Mouse (Mus musculus): ENCODE measurements at regions not wholly inside any gene's neighbourhood (a gene's known extent, or its start where the extent isn't known, plus 50 kb on each side); places are given as distances from the start of the nearest gene placed in this dataset. TPM values are rescaled to one million over a fixed set of nuclear protein-coding genes. Genes with fewer than 3 reads are reported as not detected.

Small RNA genes lying in the stretch of these regions (microRNA-seq; reads per million reads assigned to microRNA genes)
- not detected for gene Gm26190

Data from intestine, embryonic 14.5 days (tissue).